31 mouse cellular contexts compared by ENCODE assay signal in genomic region chr8:85462441-85462840, GRCm38 (mm10). TPM values are rescaled to one million over a fixed set of nuclear protein-coding genes. Genes with fewer than 3 reads are reported as not detected.
DNase-seq lines count a peak whose midpoint lies in the region; ATAC-seq and TF ChIP-seq lines count a peak whose summit lies in the region.
"Had no signal": no experiment of that assay in that cellular context is flagged by ENCODE, and none has a peak within 500 bp of the region (broad histone marks: within the 10 kb centered on the region; RNA-seq: fewer than 3 reads in every experiment).

No protein-coding gene starts in this region.

- no peak overlapping the region for H3K4me3 ChIP-seq in heart, adult 2 months
- no peak overlapping the region for H3K4me3 ChIP-seq in liver, adult 2 months (ENCODE audit: insufficient read depth, low read depth, low read length)
- H3K4me3 ChIP-seq in liver, embryonic 12.5 days = no peak overlapping the region
- H3K4me3 ChIP-seq: embryonic facial prominence, embryonic 13.5 days; forebrain, embryonic 10.5 days; forebrain, embryonic 15.5 days; heart, embryonic 10.5 days; heart, embryonic 15.5 days; hindbrain, embryonic 12.5 days; intestine, embryonic 15.5 days; layer of hippocampus, adult 2 months; limb, embryonic 10.5 days; limb, embryonic 15.5 days; midbrain, embryonic 10.5 days had no signal

- H3K27ac ChIP-seq in heart, adult 2 months = no peak overlapping the region
- H3K27ac ChIP-seq in liver, adult 2 months (replicated peaks; ENCODE audit: insufficient read depth, low read depth, low read length) = peak overlapping the region; percentile 31; the same call in 1 of the 2 replicates
- H3K27ac ChIP-seq in liver, embryonic 12.5 days = no peak overlapping the region
- H3K27ac ChIP-seq: embryonic facial prominence, embryonic 13.5 days; forebrain, embryonic 10.5 days; forebrain, embryonic 15.5 days; heart, embryonic 10.5 days; heart, embryonic 15.5 days; hindbrain, embryonic 12.5 days; hindbrain, postnatal 0 days; intestine, embryonic 15.5 days; layer of hippocampus, adult 2 months; limb, embryonic 10.5 days; limb, embryonic 15.5 days; midbrain, embryonic 10.5 days had no signal

- no peak overlapping the region for H3K4me2 ChIP-seq in liver, embryonic 12.5 days
- H3K4me2 ChIP-seq: embryonic facial prominence, embryonic 13.5 days; forebrain, embryonic 15.5 days; heart, embryonic 15.5 days; hindbrain, embryonic 12.5 days; intestine, embryonic 15.5 days; limb, embryonic 15.5 days had no signal

- no peak for TF ChIP-seq POLR2A in heart, adult 2 months (IDR thresholded peaks at IDR 0.05; ENCODE audit: insufficient read depth, low read depth, low read length)
- TF ChIP-seq POLR2A in liver, adult 2 months (IDR thresholded peaks at IDR 0.05; ENCODE audit: extremely low read depth, insufficient read depth, low read length) = no peak

- H3K27me3 ChIP-seq in heart, adult 2 months (ENCODE audit: control insufficient read depth, insufficient read depth, low read length) = no peaks in the 10 kb centered on the region
- H3K27me3 ChIP-seq in liver, adult 2 months (ENCODE audit: control insufficient read depth, insufficient read depth, low read length) = no peaks in the 10 kb centered on the region
- H3K27me3 ChIP-seq in liver, embryonic 12.5 days (replicated peaks) = no peaks in the 10 kb centered on the region
- H3K27me3 ChIP-seq: embryonic facial prominence, embryonic 13.5 days; forebrain, embryonic 15.5 days; heart, embryonic 15.5 days; hindbrain, embryonic 12.5 days; intestine, embryonic 15.5 days; limb, embryonic 15.5 days; Patski had no signal

- H3K9ac ChIP-seq in heart, adult 2 months (ENCODE audit: low read depth, low read length) = no peak overlapping the region
- H3K9ac ChIP-seq in liver, adult 2 months (ENCODE audit: low read depth, low read length) = no peak overlapping the region
- no peak overlapping the region for H3K9ac ChIP-seq in liver, embryonic 12.5 days
- H3K9ac ChIP-seq: embryonic facial prominence, embryonic 13.5 days; forebrain, embryonic 15.5 days; heart, embryonic 15.5 days; hindbrain, embryonic 12.5 days; intestine, embryonic 15.5 days; limb, embryonic 15.5 days had no signal

- DNase-seq in heart, postnatal 4 days = peak; percentile 16
- DNase-seq in heart, adult 2 months = no peak
- DNase-seq in liver, adult 2 months (ENCODE audit: extremely low read depth, low read depth, low spot score) = peak; percentile 72
- peak; percentile 82 for DNase-seq in kidney, adult 9 months
- peak; percentile 78 to 92 for DNase-seq in kidney, postnatal 36 days
- no peak for DNase-seq in layer of hippocampus, adult 9-11 months
- DNase-seq in right cerebral cortex, postnatal 10 days (ENCODE audit: low spot score in 2 of 2) = no peak
- DNase-seq: adrenal gland, postnatal 14 days; cerebellum, adult 11-12 months; cerebellum, adult 9-11 months; lung, adult 2 months; lung, postnatal 10 days; right cerebral cortex, adult 18-20 months; right cerebral cortex, postnatal 4 days; thymus, adult 2 months; thymus, postnatal 36 days had no signal

- no peak for ATAC-seq in liver, embryonic 12.5 days
- ATAC-seq: forebrain, embryonic 15.5 days; hindbrain, postnatal 0 days; intestine, embryonic 15.5 days; midbrain, embryonic 16.5 days; Patski had no signal

- intact Hi-C loops in heart, adult 2 months (cut with DNase I) = no loop called here

- H3K36me3 ChIP-seq in heart, adult 2 months (ENCODE audit: control insufficient read depth, insufficient read depth, low read length) = no peaks in the 10 kb centered on the region
- H3K36me3 ChIP-seq in liver, adult 2 months (ENCODE audit: control insufficient read depth, insufficient read depth, low read length) = no peaks in the 10 kb centered on the region
- H3K36me3 ChIP-seq in liver, embryonic 12.5 days = no peaks in the 10 kb centered on the region
- H3K36me3 ChIP-seq: embryonic facial prominence, embryonic 13.5 days; forebrain, embryonic 10.5 days; forebrain, embryonic 15.5 days; heart, embryonic 10.5 days; heart, embryonic 15.5 days; hindbrain, embryonic 12.5 days; intestine, embryonic 15.5 days; limb, embryonic 10.5 days; limb, embryonic 15.5 days; midbrain, embryonic 10.5 days had no signal

- no peak for TF ChIP-seq EP300 in heart, adult 2 months (IDR thresholded peaks at IDR 0.05; ENCODE audit: insufficient read depth, low read depth, low read length)

- H3K4me1 ChIP-seq in heart, adult 2 months (ENCODE audit: control insufficient read depth, insufficient read depth, low read length) = no peaks in the 10 kb centered on the region
- H3K4me1 ChIP-seq in liver, adult 2 months (ENCODE audit: control insufficient read depth, insufficient read depth, low read length) = peaks cover 12% of the 10 kb centered on the region
- peaks cover 12% of the 10 kb centered on the region for H3K4me1 ChIP-seq in liver, embryonic 12.5 days
- H3K4me1 ChIP-seq: embryonic facial prominence, embryonic 13.5 days; forebrain, embryonic 15.5 days; heart, embryonic 15.5 days; hindbrain, embryonic 12.5 days; limb, embryonic 10.5 days; limb, embryonic 15.5 days; midbrain, embryonic 10.5 days had no signal

- no peaks in the 10 kb centered on the region for H3K9me3 ChIP-seq in liver, embryonic 12.5 days (replicated peaks)
- H3K9me3 ChIP-seq: embryonic facial prominence, embryonic 13.5 days; forebrain, embryonic 10.5 days; forebrain, embryonic 15.5 days; heart, embryonic 10.5 days; heart, embryonic 15.5 days; hindbrain, embryonic 12.5 days; intestine, embryonic 15.5 days; limb, embryonic 10.5 days; limb, embryonic 15.5 days; midbrain, embryonic 10.5 days had no signal

- WGBS in heart, adult 2 months = 68% methylated on average over 1 of the region's 1 CpGs
- WGBS in liver, adult 2 months = 31% methylated on average over 1 of the region's 1 CpGs
- WGBS in liver, embryonic 12.5 days (ENCODE audit: insufficient replicate concordance) = 65% methylated on average over 1 of the region's 1 CpGs

- TF ChIP-seq CTCF in heart, adult 2 months (IDR thresholded peaks at IDR 0.05) = no peak
- TF ChIP-seq CTCF in liver, adult 2 months (IDR thresholded peaks at IDR 0.05; ENCODE audit: low read depth, low read length) = no peak

- H3K79me2 ChIP-seq in heart, adult 2 months (replicated peaks; ENCODE audit: control insufficient read depth, insufficient read depth, low read length) = no peaks in the 10 kb centered on the region
- H3K79me2 ChIP-seq in liver, adult 2 months (ENCODE audit: control insufficient read depth, insufficient read depth, low read length) = no peaks in the 10 kb centered on the region

RNA-seq across cellular contexts. Expression of gene 4921524J17Rik, which starts 29.8 kb away (rescaled TPM):
- 10 to 100 TPM; 17.3 to 22.7 TPM for total RNA-seq in heart, postnatal 4 days (2021)
- 10 to 100 TPM; 18.3 to 22.5 TPM for total RNA-seq in heart, adult 2 months (2021)
- 8.1 and 11.4 TPM in 2 replicates for polyA plus RNA-seq in heart, adult 2 months (2012; rRNA removed)
- 6.2 and 8.6 TPM in 2 replicates for total RNA-seq in liver, adult 2 months (2014; rRNA removed)
- polyA plus RNA-seq in liver, adult 2 months (2012; rRNA removed) = 2.9 TPM in 2 replicates
- polyA plus RNA-seq in liver, embryonic 12.5 days (2016; fragmentation: Nextera tagmentation; extraction: Ambion mirVana) = 23.8 and 25.3 TPM in 2 replicates

RNA-seq across cellular contexts. Expression of gene Gpt2, which starts 29.9 kb away (rescaled TPM):
- total RNA-seq in heart, postnatal 4 days (2021) = 1 to 10 TPM; 8.5 to 9.2 TPM
- 10 to 100 TPM; 32.4 to 35.2 TPM for total RNA-seq in heart, adult 2 months (2021)
- 19.7 and 30.0 TPM in 2 replicates for polyA plus RNA-seq in heart, adult 2 months (2012; rRNA removed)
- total RNA-seq in liver, adult 2 months (2014; rRNA removed) = 345 and 351 TPM in 2 replicates
- polyA plus RNA-seq in liver, adult 2 months (2012; rRNA removed) = 135 and 180 TPM in 2 replicates
- 18.5 and 20.1 TPM in 2 replicates for polyA plus RNA-seq in liver, embryonic 12.5 days (2016; fragmentation: Nextera tagmentation; extraction: Ambion mirVana)

Comparison
In these comparisons a context has a peak if more than half of its experiments do, and no peak if none do; other contexts are left out.
1. DNase-seq: peak in heart, postnatal 4 days (single experiment), liver, adult 2 months (single experiment), kidney, adult 9 months (single experiment) and kidney, postnatal 36 days (2 of 2); none in heart, adult 2 months (0 of 2), layer of hippocampus, adult 9-11 months (single experiment) and right cerebral cortex, postnatal 10 days (0 of 2).